Mouse (Mus musculus): ENCODE results near the gene Mael. TPM values are rescaled to one million over a fixed set of nuclear protein-coding genes. Genes with fewer than 3 reads are reported as not detected.

Mael gene
- polyA plus RNA-seq, 1 experiment = not detected

DNA sequence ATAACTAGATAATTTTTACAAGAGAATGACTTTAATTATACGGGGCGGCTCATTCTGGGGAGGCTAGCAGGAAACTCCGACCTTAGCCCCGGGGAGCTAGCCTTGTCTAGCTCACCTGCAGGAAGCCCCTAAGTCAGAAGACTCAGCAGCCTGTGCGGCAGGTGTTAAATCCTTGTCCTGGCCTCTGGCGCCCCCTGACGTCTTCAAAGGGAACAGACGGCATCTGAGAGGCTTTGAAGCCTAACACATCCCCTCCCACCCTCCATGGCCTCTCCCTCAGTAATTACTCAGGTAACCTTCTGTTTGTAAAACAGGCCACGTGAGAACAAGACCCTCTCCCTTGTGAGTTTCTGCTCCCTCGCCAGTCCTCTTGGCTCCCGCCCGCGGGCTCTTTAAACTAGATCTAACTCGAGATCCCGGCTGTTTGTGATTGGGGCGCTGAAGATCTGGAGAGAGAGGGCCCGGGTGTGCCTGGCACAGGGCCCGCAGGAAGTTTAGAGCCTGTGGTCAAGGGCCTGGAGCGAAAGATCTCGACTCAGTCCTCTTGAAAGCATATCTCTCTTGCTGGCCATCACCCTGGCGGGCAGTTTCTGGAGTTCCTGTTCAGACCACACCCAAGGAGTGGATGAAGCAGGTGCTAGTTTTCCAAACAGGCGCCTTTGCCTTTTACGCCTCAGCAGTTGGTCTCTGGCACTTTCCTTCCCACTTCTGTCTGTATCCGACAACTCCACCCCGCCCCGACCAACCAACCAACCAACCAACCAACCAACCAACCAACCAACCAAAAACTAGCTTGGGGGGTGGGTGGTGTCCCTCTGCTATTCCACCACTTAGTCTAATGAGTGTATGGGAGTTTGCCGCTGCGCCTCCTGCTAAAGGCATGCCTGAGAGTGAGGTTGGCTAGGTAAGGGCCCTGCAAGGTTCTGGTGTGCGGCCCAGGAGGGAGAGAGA lies 84.1 kb downstream of the Mael start:
- 3% methylated on average over 29 of the region's 29 CpGs for WGBS
- Histone ChIP-seq H3K36me3 (ENCODE audit: control insufficient read depth, insufficient read depth, low read length) (peaks cover 58% of the 10 kb centered on the region), H3K27ac (ENCODE audit: insufficient read depth, low read depth, low read length) (peak overlapping the region; percentile 52), H3K4me1 (ENCODE audit: control insufficient read depth, insufficient read depth, insufficient read length, low read length) (peaks cover 3% of the 10 kb centered on the region), H3K27me3 (ENCODE audit: control insufficient read depth, insufficient read depth, low read length) (no peaks in the 10 kb centered on the region), H3K4me3 (ENCODE audit: low read depth, low read length) (no peak overlapping the region)
- TF ChIP-seq POLR2A (IDR thresholded peaks at IDR 0.05; ENCODE audit: low read depth, low read length) (0 out of 2 replicates have a peak, but pooled peaks have one; percentile 5), CTCF (IDR thresholded peaks at IDR 0.05; ENCODE audit: extremely low read depth, insufficient read length, insufficient replicate concordance, low read depth, low read length) (peak; percentile 92)

DNA sequence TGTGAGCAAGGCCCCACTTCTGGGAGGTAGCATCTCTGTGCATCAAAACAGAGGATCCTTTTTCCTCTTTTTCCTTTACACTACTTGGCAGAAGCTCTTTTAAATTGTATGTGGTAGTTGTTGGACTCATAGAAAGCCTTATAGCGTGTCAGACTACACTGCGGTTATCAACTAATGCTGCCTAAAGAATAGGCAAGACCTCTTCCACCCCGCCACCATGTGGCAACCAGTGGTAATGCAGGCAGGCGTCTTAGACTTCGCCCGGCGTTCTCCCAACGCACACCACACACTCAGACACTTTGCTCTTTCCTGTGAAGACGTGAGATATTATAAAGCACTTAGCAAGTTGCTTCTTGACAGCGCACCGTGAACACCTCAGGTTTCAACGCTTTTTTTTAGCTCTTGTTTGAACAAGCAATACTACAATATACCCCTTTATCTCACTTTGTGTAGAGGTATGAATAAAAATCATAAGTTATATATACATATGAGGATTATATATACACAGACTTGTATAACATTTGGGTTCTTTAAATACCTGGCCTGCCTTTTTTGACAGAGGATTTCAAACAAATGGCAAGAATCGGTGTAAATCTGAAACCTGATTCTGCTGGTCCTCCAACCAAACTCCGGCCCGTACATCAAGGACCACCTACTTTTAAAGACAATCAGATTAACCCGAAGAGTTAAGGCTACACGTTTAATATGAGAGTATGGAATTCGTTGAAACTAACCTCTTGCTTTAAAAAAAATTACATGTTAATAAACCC lies 85.0 kb downstream of the Mael start:
- 12% methylated on average over 18 of the region's 18 CpGs for WGBS

DNA sequence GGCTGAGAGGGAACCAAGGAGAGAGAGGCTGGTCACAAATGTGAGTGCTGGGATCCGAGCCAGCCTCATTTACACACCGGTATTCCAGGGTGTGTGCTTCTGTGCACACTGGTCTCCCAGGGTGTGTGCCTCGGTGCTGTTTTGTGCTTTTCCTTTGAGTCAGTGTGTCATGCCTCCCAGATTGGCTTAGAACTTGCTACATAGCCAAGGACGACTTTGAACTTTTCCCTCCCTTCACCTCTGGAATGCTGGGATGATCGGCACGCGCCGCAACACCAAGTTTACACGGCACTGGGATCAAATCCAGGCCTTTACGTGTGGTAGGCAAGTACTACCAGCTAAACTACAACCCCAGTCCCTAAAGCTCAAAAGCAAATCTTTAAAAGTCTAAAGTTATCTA lies 86.5 kb downstream of the Mael start:
- H3K36me3 ChIP-seq (ENCODE audit: control insufficient read depth, insufficient read depth, low read length) = peaks cover 45% of the 10 kb centered on the region
- TF ChIP-seq CTCF (IDR thresholded peaks at IDR 0.05; ENCODE audit: extremely low read depth, insufficient read length, insufficient replicate concordance, low read depth, low read length) = no peak
- no peak for TF ChIP-seq POLR2A (IDR thresholded peaks at IDR 0.05; ENCODE audit: low read depth, low read length)
- H3K27me3 ChIP-seq (ENCODE audit: control insufficient read depth, insufficient read depth, low read length) = no peaks in the 10 kb centered on the region
- H3K4me1 ChIP-seq (ENCODE audit: control insufficient read depth, insufficient read depth, insufficient read length, low read length) = peaks cover 3% of the 10 kb centered on the region
- H3K27ac ChIP-seq (ENCODE audit: insufficient read depth, low read depth, low read length) = no peak overlapping the region
- 83% methylated on average over 10 of the region's 10 CpGs for WGBS
- no peak overlapping the region for H3K4me3 ChIP-seq (ENCODE audit: low read depth, low read length)

More for the DNA sequence above, 85.0 kb downstream of the Mael start:
- no peak overlapping the region for H3K4me3 ChIP-seq (ENCODE audit: low read depth, low read length)
- H3K27me3 ChIP-seq (ENCODE audit: control insufficient read depth, insufficient read depth, low read length) = no peaks in the 10 kb centered on the region
- no peak overlapping the region for H3K27ac ChIP-seq (ENCODE audit: insufficient read depth, low read depth, low read length)
- TF ChIP-seq CTCF (IDR thresholded peaks at IDR 0.05; ENCODE audit: extremely low read depth, insufficient read length, insufficient replicate concordance, low read depth, low read length) (peak; percentile 94), POLR2A (IDR thresholded peaks at IDR 0.05; ENCODE audit: low read depth, low read length) (no peak)
- H3K36me3 ChIP-seq (ENCODE audit: control insufficient read depth, insufficient read depth, low read length) = peaks cover 54% of the 10 kb centered on the region
- peaks cover 3% of the 10 kb centered on the region for H3K4me1 ChIP-seq (ENCODE audit: control insufficient read depth, insufficient read depth, insufficient read length, low read length)

DNA sequence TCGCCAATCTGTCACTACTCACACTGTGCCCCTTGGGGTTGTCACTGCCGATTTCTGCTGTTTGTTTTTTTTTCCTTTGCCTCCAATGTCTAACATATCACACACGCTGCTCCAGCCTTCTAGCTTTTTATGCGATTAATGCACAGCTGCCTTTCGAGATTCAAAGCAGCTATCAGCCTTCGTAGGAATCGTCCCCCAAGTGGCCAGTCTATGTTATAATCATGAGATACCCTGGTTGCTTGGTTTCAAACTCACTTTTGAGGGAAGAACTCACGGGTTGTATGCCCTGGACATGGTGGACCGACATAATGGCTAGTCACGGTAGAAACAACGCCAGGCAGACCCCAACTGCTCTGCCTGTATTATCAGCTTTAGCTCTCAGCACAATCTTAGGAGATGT lies 87.2 kb downstream of the Mael start:
- Histone ChIP-seq H3K36me3 (ENCODE audit: control insufficient read depth, insufficient read depth, low read length) (peaks cover 43% of the 10 kb centered on the region), H3K4me3 (ENCODE audit: low read depth, low read length) (no peak overlapping the region), H3K27me3 (ENCODE audit: control insufficient read depth, insufficient read depth, low read length) (no peaks in the 10 kb centered on the region), H3K4me1 (ENCODE audit: control insufficient read depth, insufficient read depth, insufficient read length, low read length) (peaks cover 3% of the 10 kb centered on the region), H3K27ac (ENCODE audit: insufficient read depth, low read depth, low read length) (no peak overlapping the region)
- 69% methylated on average over 11 of the region's 11 CpGs for WGBS
- no peak for TF ChIP-seq POLR2A (IDR thresholded peaks at IDR 0.05; ENCODE audit: low read depth, low read length)
- no peak for TF ChIP-seq CTCF (IDR thresholded peaks at IDR 0.05; ENCODE audit: extremely low read depth, insufficient read length, insufficient replicate concordance, low read depth, low read length)

Other genes with a start within 250 kb of the Mael start
- gene Pou2f1, start 236.1 kb downstream of the Mael start, polyA plus RNA-seq (2012; rRNA removed) = 8.0 and 17.6 TPM in 2 replicates
- gene Dusp27, start 110.8 kb downstream of the Mael start, polyA plus RNA-seq (2012; rRNA removed) = 0.03 and 0.04 TPM in 2 replicates
- 249 and 805 TPM in 2 replicates for gene Gpa33, start 108.5 kb downstream of the Mael start, polyA plus RNA-seq (2012; rRNA removed)
- gene Ildr2, start 15.4 kb upstream of the Mael start, polyA plus RNA-seq (2012; rRNA removed) = 0.03 and 0.32 TPM in 2 replicates
- 3.9 and 7.4 TPM in 2 replicates for gene Tada1, start 140.3 kb upstream of the Mael start, polyA plus RNA-seq (2012; rRNA removed)
- gene Pogk, start 171.1 kb upstream of the Mael start, polyA plus RNA-seq (2012; rRNA removed) = 1.4 and 1.7 TPM in 2 replicates

Data from small intestine, adult 2 months (tissue).